Mouse (Mus musculus) kidney, embryonic 16.5 days (tissue): ENCODE data around the gene Snx4. TPM values are rescaled to one million over a fixed set of nuclear protein-coding genes. Genes with fewer than 3 reads are reported as not detected.
A peak's percentile ranks its signal among the peaks of the same experiment; 100 is the strongest.

Experiments
- ATAC-seq: fragments of 200-750 bp; cut with Nextera tagmentation; 2 replicates; pipeline ENCODE4 v1.8.0; 2017; ENCODE audit warnings: moderate TSS enrichment; ENCODE audit not compliant: low FRiP score, low TSS enrichment
- H3K27ac ChIP-seq: fragments of 300-500 bp; sonication (generic); 2 replicates; pipeline ENCODE4 v1.5.1; 2014; ENCODE audit warnings: low read length
- H3K27me3 ChIP-seq: fragments of 300-500 bp; sonication (generic); 2 replicates; pipeline ENCODE4 v1.6.1; 2014; ENCODE audit warnings: low read length, control low read depth, mixed read lengths; ENCODE audit not compliant: insufficient read depth
- H3K36me3 ChIP-seq: fragments of 300-500 bp; sonication (generic); 2 replicates; pipeline ENCODE4 v1.6.1; 2014; ENCODE audit warnings: low read length, control low read depth, mixed read lengths; ENCODE audit not compliant: insufficient read depth
- H3K4me1 ChIP-seq: fragments of 300-500 bp; sonication (generic); 2 replicates; pipeline ENCODE4 v1.6.1; 2014; ENCODE audit warnings: low read length, control low read depth, mixed read lengths; ENCODE audit not compliant: insufficient read depth
- H3K4me2 ChIP-seq: fragments of 300-500 bp; sonication (generic); replicated peaks from 2 replicates; pipeline ENCODE4 v1.6.1; 2014; ENCODE audit warnings: low read depth, low read length
- H3K4me3 ChIP-seq: fragments of 300-500 bp; sonication (generic); 2 replicates; pipeline ENCODE4 v1.5.1; 2014; ENCODE audit warnings: mild to moderate bottlenecking, low read length
- H3K9ac ChIP-seq: fragments of 300-500 bp; sonication (generic); replicated peaks from 2 replicates; pipeline ENCODE4 v1.6.1; 2014; ENCODE audit warnings: low read length
- H3K9me3 ChIP-seq: fragments of 300-500 bp; sonication (generic); 2 replicates; pipeline ENCODE4 v1.6.1; 2016; ENCODE audit warnings: low read length, control low read depth
- WGBS: fragments of 180-500 bp; shearing (Covaris S2); extraction: QIAGEN DNeasy Blood & Tissue Kit; methylation state at CpG from one replicate; pipeline ENCODE4 v1.1.7; 2014; 5-methylcytosine and 5-hydroxymethylcytosine counted together
- polyA plus RNA-seq: library from polyadenylated mRNA; unstranded; fragments of >200 nt; fragmentation: Nextera tagmentation; extraction: Ambion mirVana; gene quantifications from 2 replicates; pipeline ENCODE4 v1.2.1, GENCODE M21; 2015

Snx4 gene
- polyA plus RNA-seq, 1 experiment from 2014 or later: 90.6 TPM

DNA sequence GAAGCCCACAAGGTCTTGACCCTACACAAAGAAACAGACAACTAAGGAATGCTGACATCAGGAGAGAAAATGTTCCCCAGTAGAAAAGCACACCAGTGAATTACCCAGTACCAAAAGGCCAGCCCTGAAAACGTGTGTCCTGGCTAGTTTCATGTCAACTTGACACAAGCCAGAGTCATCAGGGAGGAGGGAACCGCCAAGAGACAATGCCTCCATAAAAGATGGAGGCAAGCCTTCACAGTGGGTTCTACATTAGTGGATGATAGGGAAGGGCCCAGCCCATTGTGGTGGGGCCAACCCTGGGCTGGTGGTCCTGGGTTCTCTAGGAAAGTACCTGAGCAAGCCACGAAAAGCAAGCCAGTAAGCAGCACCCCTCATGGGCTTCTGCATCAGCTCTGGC lies 95.1 kb downstream of the Snx4 start:
- no peak overlapping the region for H3K27ac ChIP-seq
- H3K4me3 ChIP-seq: no peak overlapping the region
- H3K9ac ChIP-seq: no peak overlapping the region
- no peak for ATAC-seq
- H3K4me2 ChIP-seq: no peak overlapping the region
- H3K4me1 ChIP-seq: 0 out of 2 replicates have a peak, but pooled peaks cover 4% of the 10 kb centered on the region
- H3K36me3 ChIP-seq: no peaks in the 10 kb centered on the region
- 55% methylated on average over 3 of the region's 3 CpGs for WGBS
- no peaks in the 10 kb centered on the region for H3K9me3 ChIP-seq
- no peaks in the 10 kb centered on the region for H3K27me3 ChIP-seq

DNA sequence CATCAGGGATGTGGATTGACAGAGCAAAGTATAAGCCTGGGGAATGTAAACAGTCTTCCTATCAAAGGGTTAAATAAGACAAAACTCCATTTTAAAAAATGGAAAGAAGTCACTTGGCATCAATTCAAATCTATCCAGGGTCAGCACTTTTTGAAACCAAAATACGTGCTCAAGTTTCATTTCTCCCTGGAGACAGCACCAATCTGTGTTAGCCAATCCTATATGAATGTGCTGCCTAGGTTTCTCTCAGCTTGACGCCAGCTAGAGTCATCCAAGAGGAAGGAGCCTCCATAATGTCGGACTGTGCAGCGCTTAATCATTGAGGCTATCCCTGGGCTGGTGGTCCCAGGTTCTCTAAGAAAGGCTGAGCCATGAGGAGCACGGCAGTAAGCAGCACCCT lies 95.9 kb downstream of the Snx4 start:
- Histone ChIP-seq H3K4me1 (0 out of 2 replicates have a peak, but pooled peaks cover 4% of the 10 kb centered on the region), H3K36me3 (no peaks in the 10 kb centered on the region), H3K27me3 (no peaks in the 10 kb centered on the region), H3K4me3 (no peak overlapping the region), H3K27ac (no peak overlapping the region), H3K4me2 (no peak overlapping the region), H3K9me3 (no peaks in the 10 kb centered on the region), H3K9ac (no peak overlapping the region)
- 44% methylated on average over 5 of the region's 5 CpGs for WGBS
- ATAC-seq: 0 out of 2 replicates have a peak, but pooled peaks have one; percentile 31

Other genes with a start within 250 kb of the Snx4 start
- 4.9 and 5.2 TPM in 2 replicates for gene Iqcg, start 195.2 kb upstream of the Snx4 start, polyA plus RNA-seq
- gene Rpl35a, start 195.0 kb upstream of the Snx4 start, polyA plus RNA-seq: 795 and 849 TPM in 2 replicates
- gene Lmln, start 188.9 kb upstream of the Snx4 start, polyA plus RNA-seq: 3.1 and 4.0 TPM in 2 replicates
- 15.3 and 15.8 TPM in 2 replicates for gene Osbpl11, start 66.4 kb upstream of the Snx4 start, polyA plus RNA-seq
- gene Zfp148, start 129.4 kb downstream of the Snx4 start, polyA plus RNA-seq: 59.0 and 60.1 TPM in 2 replicates